Mouse (Mus musculus) stomach, postnatal 0 days (tissue): ENCODE results near the gene Cpped1.

Experiments used
- CTCF ChIP-seq: IDR thresholded peaks from 2 replicates; pipeline ENCODE4 v1.5.1; 2016; ENCODE audit warnings: antibody characterized with exemption, low read depth, mild to moderate bottlenecking, moderate library complexity
- EP300 ChIP-seq: optimal IDR thresholded peaks from 2 replicates; pipeline ENCODE3; 2016; ENCODE audit warnings: antibody characterized with exemption

DNA sequence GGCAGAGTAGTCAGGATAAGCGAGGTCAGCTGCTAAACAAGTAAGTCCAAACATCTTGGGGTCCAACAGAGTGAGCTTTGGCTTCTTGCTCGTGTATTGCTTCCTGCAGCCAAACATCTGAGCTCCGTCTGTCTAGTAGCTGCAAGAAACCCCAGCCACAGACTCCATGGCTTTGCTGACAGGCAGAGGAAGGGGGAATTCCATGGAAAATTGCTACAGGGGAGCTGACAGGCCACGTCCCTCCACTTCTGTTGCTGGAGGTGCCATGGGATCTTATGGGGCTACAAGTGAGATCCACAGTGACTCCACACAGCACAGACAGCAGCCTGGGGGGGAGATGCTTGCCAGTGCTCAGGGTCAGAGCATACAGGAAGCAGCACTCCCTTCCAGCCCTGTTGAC lies 123.4 kb downstream of the Cpped1 start:
- TF ChIP-seq CTCF = no peak
- no peak for TF ChIP-seq EP300
